Mouse (Mus musculus) C2C12 (cell line): Measurements from ENCODE around the gene Naaladl2.

Experiments
- CTCF ChIP-seq: IDR thresholded peaks from one replicate; pipeline ENCODE4 v1.5.1; 2011; ENCODE audit not compliant: control insufficient read depth, insufficient read depth, insufficient read length
- USF1 ChIP-seq: IDR thresholded peaks from one replicate; pipeline ENCODE4 v1.6.1; 2011; ENCODE audit warnings: low read depth, mild to moderate bottlenecking, control low read depth, moderate library complexity

- TF ChIP-seq CTCF (no peak), USF1 (no peak)
Observed at GRCm38 (mm10) chr3:24440621-24441020, 703.4 kb downstream of the Naaladl2 start.
